Mouse (Mus musculus): ENCODE results near the gene Sfn. TPM values are rescaled to one million over a fixed set of nuclear protein-coding genes. Genes with fewer than 3 reads are reported as not detected.

Gene Sfn
- polyA plus RNA-seq, 1 experiment from 2014 or later = 6.8 TPM

Small RNAs within 50 kb of the gene (microRNA-seq; reads per million reads assigned to microRNA genes)
- not detected for gene Gm23158

Other genes starting within 250 kb of the Sfn start
- 21.1 and 22.9 TPM in 2 replicates for gene Wdtc1, start 248.7 kb downstream of the Sfn start, polyA plus RNA-seq (2016; fragmentation: Nextera tagmentation; extraction: Ambion mirVana)
- 7.2 and 8.3 TPM in 2 replicates for gene Slc9a1, start 232.5 kb downstream of the Sfn start, polyA plus RNA-seq (2016; fragmentation: Nextera tagmentation; extraction: Ambion mirVana)
- gene Tent5b, start 122.0 kb downstream of the Sfn start, polyA plus RNA-seq (2016; fragmentation: Nextera tagmentation; extraction: Ambion mirVana) = 0.24 and 0.50 TPM in 2 replicates
- 0.97 and 2.2 TPM in 2 replicates for gene Trnp1, start 103.6 kb downstream of the Sfn start, polyA plus RNA-seq (2016; fragmentation: Nextera tagmentation; extraction: Ambion mirVana)
- 1.4 and 1.7 TPM in 2 replicates for gene Kdf1, start 83.2 kb downstream of the Sfn start, polyA plus RNA-seq (2016; fragmentation: Nextera tagmentation; extraction: Ambion mirVana)
- gene Nudc, start 56.2 kb downstream of the Sfn start, polyA plus RNA-seq (2016; fragmentation: Nextera tagmentation; extraction: Ambion mirVana) = 393 and 406 TPM in 2 replicates
- not detected in 2 replicates for gene Nr0b2, start 48.8 kb downstream of the Sfn start, polyA plus RNA-seq (2016; fragmentation: Nextera tagmentation; extraction: Ambion mirVana)
- gene Gpatch3, start 27.4 kb downstream of the Sfn start, polyA plus RNA-seq (2016; fragmentation: Nextera tagmentation; extraction: Ambion mirVana) = 8.7 and 9.8 TPM in 2 replicates
- 26.0 and 26.6 TPM in 2 replicates for gene Gpn2, start 17.8 kb downstream of the Sfn start, polyA plus RNA-seq (2016; fragmentation: Nextera tagmentation; extraction: Ambion mirVana)
- gene Zdhhc18, start 48.0 kb upstream of the Sfn start, polyA plus RNA-seq (2016; fragmentation: Nextera tagmentation; extraction: Ambion mirVana) = 2.8 and 4.6 TPM in 2 replicates
- 17.3 and 18.0 TPM in 2 replicates for gene Pigv, start 70.5 kb upstream of the Sfn start, polyA plus RNA-seq (2016; fragmentation: Nextera tagmentation; extraction: Ambion mirVana)
- 50.4 and 51.5 TPM in 2 replicates for gene Arid1a, start 154.6 kb upstream of the Sfn start, polyA plus RNA-seq (2016; fragmentation: Nextera tagmentation; extraction: Ambion mirVana)

Data from forebrain, embryonic 12.5 days (tissue).